Mouse (Mus musculus): Measurements from ENCODE around the gene Cfap97d2. TPM values are rescaled to one million over a fixed set of nuclear protein-coding genes. Genes with fewer than 3 reads are reported as not detected.

Gene Cfap97d2
- polyA plus RNA-seq, 1 experiment = 2.8 TPM

DNA sequence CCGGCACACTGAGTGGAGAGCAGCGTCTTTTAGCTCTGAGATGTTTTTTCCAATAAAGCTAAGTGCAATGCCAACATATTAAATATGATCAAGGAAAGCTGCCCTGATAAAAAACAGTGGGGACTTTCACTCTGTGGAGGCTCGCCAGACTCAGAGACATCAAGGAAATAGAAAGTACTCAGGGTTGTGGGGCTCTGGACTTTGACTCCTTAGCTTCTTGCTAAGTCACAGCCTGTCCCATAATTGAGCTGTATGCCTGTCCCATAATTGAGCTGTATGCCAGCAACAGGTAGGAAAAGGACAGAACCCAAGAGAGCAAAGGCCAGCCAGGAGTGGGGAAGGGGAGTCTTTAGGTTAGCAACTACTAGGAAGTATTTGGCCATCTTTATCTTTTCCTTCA is 7.4 kb upstream of the Cfap97d2 start:
- Histone ChIP-seq H3K4me1 (ENCODE audit: control insufficient read depth, insufficient read depth, low read length) (no peaks in the 10 kb centered on the region), H3K27ac (ENCODE audit: control insufficient read depth, insufficient read depth, low read depth, low read length, poor library complexity) (no peak overlapping the region), H3K4me3 (replicated peaks; ENCODE audit: control insufficient read depth, low read depth, low read length) (no peak overlapping the region)
- TF ChIP-seq CTCF (IDR thresholded peaks at IDR 0.05; ENCODE audit: control insufficient read depth, insufficient read depth, low read length) (no peak), POLR2A (IDR thresholded peaks at IDR 0.05; ENCODE audit: borderline replicate concordance, control insufficient read depth, low read depth, low read length) (no peak)
- WGBS = 66% methylated on average over 3 of the region's 3 CpGs

DNA sequence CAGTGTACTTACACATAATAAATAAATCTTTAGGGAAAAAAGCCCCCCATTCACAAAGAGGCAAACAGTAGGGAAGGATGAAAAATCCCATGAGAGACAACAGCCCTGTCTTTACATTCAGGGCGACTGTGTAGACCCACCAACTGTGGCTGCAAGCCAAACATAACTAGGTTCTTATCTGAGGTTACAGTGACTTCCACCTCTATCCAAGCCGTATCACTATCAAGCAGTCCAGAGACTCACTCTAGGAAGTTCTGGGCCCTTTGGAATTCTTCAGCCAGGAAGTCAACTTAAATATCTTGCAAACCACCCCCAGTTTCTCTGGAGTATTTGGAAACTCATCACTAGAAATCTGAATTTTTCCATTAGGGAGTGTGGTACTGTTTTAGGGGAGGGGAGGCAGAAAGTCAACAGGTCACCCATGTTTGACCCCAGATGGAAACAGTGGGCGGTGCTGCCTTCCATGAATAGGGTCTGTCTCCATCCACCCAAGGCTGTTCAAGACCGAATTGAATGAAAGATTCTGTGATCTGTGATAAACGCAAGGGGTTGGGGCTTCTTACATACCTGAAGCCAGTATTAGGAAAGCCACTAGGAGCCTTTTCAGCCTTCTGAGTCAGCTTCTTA is 6.3 kb upstream of the Cfap97d2 start:
- Histone ChIP-seq H3K4me1 (ENCODE audit: control insufficient read depth, insufficient read depth, low read length) (no peaks in the 10 kb centered on the region), H3K27ac (ENCODE audit: control insufficient read depth, insufficient read depth, low read depth, low read length, poor library complexity) (no peak overlapping the region), H3K4me3 (replicated peaks; ENCODE audit: control insufficient read depth, low read depth, low read length) (no peak overlapping the region)
- 60% methylated on average over 5 of the region's 5 CpGs for WGBS
- TF ChIP-seq CTCF (IDR thresholded peaks at IDR 0.05; ENCODE audit: control insufficient read depth, insufficient read depth, low read length) (no peak), POLR2A (IDR thresholded peaks at IDR 0.05; ENCODE audit: borderline replicate concordance, control insufficient read depth, low read depth, low read length) (no peak)

DNA sequence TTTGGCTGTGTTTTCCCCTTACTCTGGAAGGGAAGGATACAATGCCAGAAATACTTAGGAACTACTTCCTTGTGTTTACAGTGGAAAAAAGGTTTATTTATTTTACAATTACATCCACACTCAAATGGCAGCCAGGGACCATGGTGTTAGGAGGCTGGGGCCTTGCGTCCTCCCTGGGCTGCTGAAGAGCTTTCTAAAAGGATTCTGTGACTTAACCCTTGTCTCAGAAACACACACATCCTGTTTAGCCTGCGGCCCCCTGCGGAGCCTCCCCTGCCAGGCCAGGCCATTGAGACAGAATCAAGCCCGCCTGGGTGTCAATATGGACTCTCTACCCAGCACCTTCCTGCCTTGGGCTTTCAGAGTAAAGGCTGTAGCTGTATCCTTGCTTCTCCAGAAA is 2.9 kb upstream of the Cfap97d2 start:
- H3K27ac ChIP-seq (ENCODE audit: control insufficient read depth, insufficient read depth, low read depth, low read length, poor library complexity) = no peak overlapping the region
- H3K4me3 ChIP-seq (replicated peaks; ENCODE audit: control insufficient read depth, low read depth, low read length) = no peak overlapping the region
- TF ChIP-seq CTCF (IDR thresholded peaks at IDR 0.05; ENCODE audit: control insufficient read depth, insufficient read depth, low read length) (no peak), POLR2A (IDR thresholded peaks at IDR 0.05; ENCODE audit: borderline replicate concordance, control insufficient read depth, low read depth, low read length) (no peak)
- H3K4me1 ChIP-seq (ENCODE audit: control insufficient read depth, insufficient read depth, low read length) = no peaks in the 10 kb centered on the region
- WGBS = 43% methylated on average over 4 of the region's 4 CpGs

DNA sequence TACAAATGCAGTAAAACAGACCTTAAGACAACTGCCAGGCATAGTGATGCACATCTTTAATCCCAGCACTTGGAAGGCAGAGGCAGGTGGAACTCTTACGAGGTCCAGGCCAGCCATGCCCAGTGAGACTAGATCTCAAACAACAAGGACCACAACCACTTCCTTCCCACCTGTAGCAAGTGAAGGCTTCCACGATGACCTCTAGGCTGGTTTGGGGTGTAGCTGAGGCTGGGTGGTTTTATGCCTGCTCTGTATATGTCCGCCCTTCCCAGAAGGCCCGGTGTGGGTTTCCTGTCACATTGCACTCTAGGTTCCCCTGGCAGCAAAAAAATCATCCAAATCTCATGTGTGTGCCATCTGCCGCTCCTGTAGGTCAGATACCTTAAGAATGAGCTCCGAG is 1.9 kb upstream of the Cfap97d2 start:
- TF ChIP-seq POLR2A (IDR thresholded peaks at IDR 0.05; ENCODE audit: borderline replicate concordance, control insufficient read depth, low read depth, low read length) = no peak
- no peak for TF ChIP-seq CTCF (IDR thresholded peaks at IDR 0.05; ENCODE audit: control insufficient read depth, insufficient read depth, low read length)
- WGBS = 32% methylated on average over 6 of the region's 6 CpGs
- H3K4me1 ChIP-seq (ENCODE audit: control insufficient read depth, insufficient read depth, low read length) = no peaks in the 10 kb centered on the region
- no peak overlapping the region for H3K27ac ChIP-seq (ENCODE audit: control insufficient read depth, insufficient read depth, low read depth, low read length, poor library complexity)
- H3K4me3 ChIP-seq (replicated peaks; ENCODE audit: control insufficient read depth, low read depth, low read length) = no peak overlapping the region

DNA sequence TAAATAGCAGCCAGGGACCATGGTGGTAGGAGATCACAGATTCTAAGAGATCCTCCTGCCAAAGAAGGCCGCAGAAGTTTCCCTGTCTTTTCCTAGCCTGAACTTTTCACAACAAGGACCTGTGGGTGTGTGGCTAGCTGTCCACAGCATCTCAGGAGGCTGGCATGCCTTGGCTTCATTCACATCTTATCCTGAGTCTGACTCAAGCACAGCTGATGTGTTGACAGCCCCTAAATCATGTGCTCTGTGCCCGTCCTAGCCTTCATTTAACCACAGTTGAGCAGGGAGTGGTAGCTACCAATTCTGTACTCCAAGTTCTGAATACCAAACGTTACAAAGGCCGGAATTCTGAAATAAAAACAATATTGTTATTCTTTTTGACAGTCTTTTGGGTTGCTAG is 1.4 kb upstream of the Cfap97d2 start:
- Histone ChIP-seq H3K4me1 (ENCODE audit: control insufficient read depth, insufficient read depth, low read length) (no peaks in the 10 kb centered on the region), H3K27ac (ENCODE audit: control insufficient read depth, insufficient read depth, low read depth, low read length, poor library complexity) (no peak overlapping the region), H3K4me3 (replicated peaks; ENCODE audit: control insufficient read depth, low read depth, low read length) (no peak overlapping the region)
- TF ChIP-seq CTCF (IDR thresholded peaks at IDR 0.05; ENCODE audit: control insufficient read depth, insufficient read depth, low read length) (no peak), POLR2A (IDR thresholded peaks at IDR 0.05; ENCODE audit: borderline replicate concordance, control insufficient read depth, low read depth, low read length) (no peak)
- WGBS = 71% methylated on average over 4 of the region's 4 CpGs

DNA sequence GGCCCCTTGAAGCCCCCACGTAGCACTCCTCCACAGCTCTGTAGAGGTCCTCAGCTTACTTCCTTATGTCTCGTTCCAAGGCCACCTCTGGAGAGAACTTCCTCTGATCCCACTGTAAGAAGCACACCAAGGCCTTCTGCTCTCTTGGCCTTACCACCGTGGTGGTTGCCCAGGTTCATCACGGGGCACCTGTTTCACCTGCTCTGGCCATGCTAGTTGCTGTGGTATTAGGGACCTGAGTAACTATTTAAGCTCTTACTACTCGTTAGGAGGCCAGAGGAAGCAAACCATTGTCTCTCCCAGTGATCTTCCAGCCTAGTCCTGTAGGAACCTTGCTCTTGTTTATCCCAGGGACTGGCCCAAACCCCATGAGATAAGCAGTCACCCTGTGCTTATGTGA is 1.2 kb downstream of the Cfap97d2 start:
- WGBS = 66% methylated on average over 5 of the region's 5 CpGs
- TF ChIP-seq POLR2A (IDR thresholded peaks at IDR 0.05; ENCODE audit: borderline replicate concordance, control insufficient read depth, low read depth, low read length) (no peak), CTCF (IDR thresholded peaks at IDR 0.05; ENCODE audit: control insufficient read depth, insufficient read depth, low read length) (no peak)

DNA sequence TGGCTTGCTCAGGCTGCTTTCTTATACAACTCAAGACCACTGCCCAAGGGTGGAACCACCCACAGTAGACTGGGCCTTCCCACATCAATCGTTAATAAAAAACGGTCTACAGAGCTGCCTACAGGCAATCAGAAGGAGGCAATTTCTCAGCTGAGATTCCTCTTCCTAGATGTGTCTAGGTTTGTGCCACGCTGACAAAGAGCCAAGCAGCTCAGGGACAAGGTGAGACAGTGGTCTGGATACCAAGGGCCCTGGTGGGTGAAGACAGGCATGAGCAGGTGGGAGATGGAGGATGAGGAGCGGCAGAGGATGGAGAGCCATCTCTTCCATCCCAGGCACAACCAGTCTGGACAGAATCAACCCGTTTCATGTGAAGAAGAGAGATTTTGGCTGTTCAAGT is 2.8 kb downstream of the Cfap97d2 start:
- no peak overlapping the region for H3K27ac ChIP-seq (ENCODE audit: control insufficient read depth, insufficient read depth, low read depth, low read length, poor library complexity)
- TF ChIP-seq POLR2A (IDR thresholded peaks at IDR 0.05; ENCODE audit: borderline replicate concordance, control insufficient read depth, low read depth, low read length) (no peak), CTCF (IDR thresholded peaks at IDR 0.05; ENCODE audit: control insufficient read depth, insufficient read depth, low read length) (no peak)
- no peaks in the 10 kb centered on the region for H3K4me1 ChIP-seq (ENCODE audit: control insufficient read depth, insufficient read depth, low read length)
- H3K4me3 ChIP-seq (replicated peaks; ENCODE audit: control insufficient read depth, low read depth, low read length) = no peak overlapping the region
- 87% methylated on average over 5 of the region's 5 CpGs for WGBS

More for the DNA sequence above, 1.2 kb downstream of the Cfap97d2 start:
- Histone ChIP-seq H3K4me1 (ENCODE audit: control insufficient read depth, insufficient read depth, low read length) (no peaks in the 10 kb centered on the region), H3K4me3 (replicated peaks; ENCODE audit: control insufficient read depth, low read depth, low read length) (no peak overlapping the region), H3K27ac (ENCODE audit: control insufficient read depth, insufficient read depth, low read depth, low read length, poor library complexity) (no peak overlapping the region)

DNA sequence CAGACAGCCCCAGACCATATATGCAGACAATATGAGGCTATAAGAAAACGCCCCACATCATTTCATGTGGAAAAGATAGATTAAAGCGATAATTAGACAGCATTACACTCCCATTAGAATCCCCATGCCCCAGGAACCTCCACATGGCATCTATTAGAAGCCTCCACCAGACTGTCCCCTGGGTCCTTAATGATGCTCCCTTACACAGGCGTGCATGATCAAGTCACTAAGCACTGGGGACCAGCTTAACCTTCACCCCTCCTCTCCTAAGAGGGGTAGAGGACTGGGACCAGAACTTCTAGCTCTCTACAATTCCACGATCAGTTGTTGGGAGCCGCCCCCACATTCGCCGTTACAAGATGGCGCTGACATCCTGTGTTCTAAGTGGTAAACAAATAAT is 13.3 kb downstream of the Cfap97d2 start:
- WGBS = 92% methylated on average over 8 of the region's 8 CpGs
- H3K27ac ChIP-seq (ENCODE audit: control insufficient read depth, insufficient read depth, low read depth, low read length, poor library complexity) = no peak overlapping the region

DNA sequence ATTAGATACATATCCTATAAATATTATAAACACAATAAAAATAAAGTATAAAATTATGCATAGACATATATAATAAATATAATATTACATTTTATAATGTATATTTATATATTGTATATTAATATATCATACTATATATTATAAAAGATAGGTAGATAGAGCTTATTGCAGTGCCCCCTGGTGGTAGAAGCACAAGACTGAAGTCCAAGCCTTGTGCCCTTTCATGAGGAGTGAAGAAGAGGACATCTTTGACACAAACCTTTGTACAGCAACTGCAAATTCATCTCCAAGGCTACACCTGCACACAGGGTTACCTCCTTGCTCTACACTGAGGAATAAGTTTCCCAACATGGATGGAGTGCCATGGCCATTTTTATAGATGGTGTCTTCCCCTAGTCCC is 20.0 kb downstream of the Cfap97d2 start:
- Histone ChIP-seq H3K4me1 (ENCODE audit: control insufficient read depth, insufficient read depth, low read length) (no peaks in the 10 kb centered on the region), H3K4me3 (replicated peaks; ENCODE audit: control insufficient read depth, low read depth, low read length) (no peak overlapping the region), H3K27ac (ENCODE audit: control insufficient read depth, insufficient read depth, low read depth, low read length, poor library complexity) (no peak overlapping the region)
- TF ChIP-seq POLR2A (IDR thresholded peaks at IDR 0.05; ENCODE audit: borderline replicate concordance, control insufficient read depth, low read depth, low read length) (no peak), CTCF (IDR thresholded peaks at IDR 0.05; ENCODE audit: control insufficient read depth, insufficient read depth, low read length) (no peak)

More for the DNA sequence above, 13.3 kb downstream of the Cfap97d2 start:
- TF ChIP-seq POLR2A (IDR thresholded peaks at IDR 0.05; ENCODE audit: borderline replicate concordance, control insufficient read depth, low read depth, low read length) (no peak), CTCF (IDR thresholded peaks at IDR 0.05; ENCODE audit: control insufficient read depth, insufficient read depth, low read length) (no peak)
- Histone ChIP-seq H3K4me3 (replicated peaks; ENCODE audit: control insufficient read depth, low read depth, low read length) (no peak overlapping the region), H3K4me1 (ENCODE audit: control insufficient read depth, insufficient read depth, low read length) (no peaks in the 10 kb centered on the region)
